Mouse (Mus musculus): ENCODE results near the gene Cep41. TPM values are rescaled to one million over a fixed set of nuclear protein-coding genes. Genes with fewer than 3 reads are reported as not detected.

Cep41 gene
- total RNA-seq, 2 experiments from 2014 or later: 3.2 to 3.7 TPM

- no peak for ATAC-seq (replicated peaks; ENCODE audit: poor library complexity, severe bottlenecking)
Observed at GRCm38 (mm10) chr6:30636186-30636842, 57.2 kb downstream of the Cep41 start.

- no peak for ATAC-seq (replicated peaks; ENCODE audit: poor library complexity, severe bottlenecking)
Observed at GRCm38 (mm10) chr6:30635361-30635862, 58.1 kb downstream of the Cep41 start.

GRCm38 (mm10) chr6:30629989-30630388 is 63.6 kb downstream of the Cep41 start:
- no peak for ATAC-seq (replicated peaks; ENCODE audit: poor library complexity, severe bottlenecking)

GRCm38 (mm10) chr6:30628152-30628551 is 65.4 kb downstream of the Cep41 start:
- ATAC-seq (replicated peaks; ENCODE audit: poor library complexity, severe bottlenecking): no peak

GRCm38 (mm10) chr6:30624763-30625162 is 68.8 kb downstream of the Cep41 start:
- no peak for ATAC-seq (replicated peaks; ENCODE audit: poor library complexity, severe bottlenecking)

- no peak for ATAC-seq (replicated peaks; ENCODE audit: poor library complexity, severe bottlenecking)
Observed at GRCm38 (mm10) chr6:30621986-30622389, 71.6 kb downstream of the Cep41 start.

- ATAC-seq (replicated peaks; ENCODE audit: poor library complexity, severe bottlenecking): no peak
Observed at GRCm38 (mm10) chr6:30620994-30621393, 72.6 kb downstream of the Cep41 start.

- no peak for ATAC-seq (replicated peaks; ENCODE audit: poor library complexity, severe bottlenecking)
Observed at GRCm38 (mm10) chr6:30620591-30620990, 73.0 kb downstream of the Cep41 start.

- ATAC-seq (replicated peaks; ENCODE audit: poor library complexity, severe bottlenecking): no peak
Observed at GRCm38 (mm10) chr6:30619606-30620005, 73.9 kb downstream of the Cep41 start.

GRCm38 (mm10) chr6:30618735-30619134 is 74.8 kb downstream of the Cep41 start:
- no peak for ATAC-seq (replicated peaks; ENCODE audit: poor library complexity, severe bottlenecking)

- ATAC-seq (replicated peaks; ENCODE audit: poor library complexity, severe bottlenecking): 0 out of 2 replicates have a peak, but pooled peaks have one; percentile 18
Observed at GRCm38 (mm10) chr6:30617959-30618590, 75.5 kb downstream of the Cep41 start.

GRCm38 (mm10) chr6:30617020-30617958 is 76.3 kb downstream of the Cep41 start:
- ATAC-seq (replicated peaks; ENCODE audit: poor library complexity, severe bottlenecking): peak; percentile 68

GRCm38 (mm10) chr6:30616491-30616941 is 77.0 kb downstream of the Cep41 start:
- ATAC-seq (replicated peaks; ENCODE audit: poor library complexity, severe bottlenecking): peak; percentile 82

GRCm38 (mm10) chr6:30615741-30616140 is 77.8 kb downstream of the Cep41 start:
- ATAC-seq (replicated peaks; ENCODE audit: poor library complexity, severe bottlenecking): no peak

GRCm38 (mm10) chr6:30614251-30614650 is 79.3 kb downstream of the Cep41 start:
- no peak for ATAC-seq (replicated peaks; ENCODE audit: poor library complexity, severe bottlenecking)

GRCm38 (mm10) chr6:30611212-30611611 is 82.3 kb downstream of the Cep41 start:
- ATAC-seq (replicated peaks; ENCODE audit: poor library complexity, severe bottlenecking): no peak

- no peak for ATAC-seq (replicated peaks; ENCODE audit: poor library complexity, severe bottlenecking)
Observed at GRCm38 (mm10) chr6:30610710-30611109, 82.8 kb downstream of the Cep41 start, which contains the start of gene Cpa5. TSS of gene Cpa5 (plus strand) at chr6:30611010.

GRCm38 (mm10) chr6:30605672-30606071 is 87.9 kb downstream of the Cep41 start:
- ATAC-seq (replicated peaks; ENCODE audit: poor library complexity, severe bottlenecking): peak; percentile 55

GRCm38 (mm10) chr6:30605111-30605510 is 88.4 kb downstream of the Cep41 start:
- ATAC-seq (replicated peaks; ENCODE audit: poor library complexity, severe bottlenecking): no peak

GRCm38 (mm10) chr6:30604342-30604867 is 89.1 kb downstream of the Cep41 start:
- ATAC-seq (replicated peaks; ENCODE audit: poor library complexity, severe bottlenecking): no peak
